Mouse (Mus musculus) kidney, postnatal 0 days (tissue): ENCODE data around the gene Tbx4. TPM values are rescaled to one million over a fixed set of nuclear protein-coding genes. Genes with fewer than 3 reads are reported as not detected.
A peak's percentile ranks its signal among the peaks of the same experiment; 100 is the strongest.

Experiments
- ATAC-seq: fragments of 200-750 bp; cut with Nextera tagmentation; replicated peaks from 2 replicates; pipeline ENCODE4 v1.8.0; 2017; ENCODE audit warnings: low read depth, moderate number of reproducible peaks, moderate TSS enrichment, moderate library complexity; ENCODE audit not compliant: low FRiP score
- DNase-seq: peaks from one replicate; pipeline ENCODE4 v3.0.0-alpha.2; 2016; ENCODE audit warnings: low spot score
- H3K27ac ChIP-seq: fragments of 300-500 bp; sonication (generic); 2 replicates; pipeline ENCODE4 v1.5.1; 2014; ENCODE audit warnings: mild to moderate bottlenecking
- H3K27me3 ChIP-seq: fragments of 300-500 bp; sonication (generic); 2 replicates; pipeline ENCODE4 v1.6.1; 2014; ENCODE audit warnings: low read length, mixed read lengths; ENCODE audit not compliant: insufficient read depth
- H3K36me3 ChIP-seq: fragments of 300-500 bp; sonication (generic); 2 replicates; pipeline ENCODE4 v1.6.1; 2014; ENCODE audit warnings: low read length, mixed read lengths; ENCODE audit not compliant: insufficient read depth
- H3K4me1 ChIP-seq: fragments of 300-500 bp; sonication (generic); replicated peaks from 2 replicates; pipeline ENCODE4 v1.6.1; 2014; ENCODE audit warnings: antibody characterized with exemption, low read length, mixed read lengths; ENCODE audit not compliant: insufficient read depth
- H3K4me2 ChIP-seq: fragments of 300-500 bp; sonication (generic); 2 replicates; pipeline ENCODE4 v1.6.1; 2014; ENCODE audit warnings: mild to moderate bottlenecking, low read length, moderate library complexity, mixed read lengths
- H3K4me3 ChIP-seq: fragments of 300-500 bp; sonication (generic); replicated peaks from 2 replicates; pipeline ENCODE4 v1.5.1; 2014; ENCODE audit warnings: low read depth, low read length
- H3K9ac ChIP-seq: fragments of 300-500 bp; sonication (generic); 2 replicates; pipeline ENCODE4 v1.6.1; 2014; ENCODE audit warnings: low read depth, low read length
- H3K9me3 ChIP-seq: fragments of 300-500 bp; sonication (generic); replicated peaks from 2 replicates; pipeline ENCODE4 v1.6.1; 2016; ENCODE audit warnings: low read length, inconsistent platforms, mixed read lengths
- CTCF ChIP-seq: IDR thresholded peaks from 2 replicates; pipeline ENCODE4 v1.5.1; 2016; ENCODE audit warnings: antibody characterized with exemption, low read depth, mild to moderate bottlenecking, moderate library complexity
- WGBS: fragments of 180-500 bp; shearing (Covaris S2); extraction: QIAGEN DNeasy Blood & Tissue Kit; methylation state at CpG from one replicate; pipeline ENCODE4 v1.1.7; 2014; 5-methylcytosine and 5-hydroxymethylcytosine counted together
- polyA plus RNA-seq: library from polyadenylated mRNA; unstranded; fragments of >200 nt; fragmentation: Nextera tagmentation; extraction: Ambion mirVana; gene quantifications from 2 replicates; pipeline ENCODE4 v1.2.1, GENCODE M21; 2015

The Tbx4 gene
- polyA plus RNA-seq, 1 experiment from 2014 or later: 0.07 TPM

- H3K27me3 ChIP-seq: peaks cover 84% of the 10 kb centered on the region
- 18% methylated on average over 3 of the region's 3 CpGs for WGBS
- ATAC-seq (no peak), DNase-seq (no peak)
- H3K27ac ChIP-seq: no peak overlapping the region
- no peak overlapping the region for H3K4me3 ChIP-seq
- no peak overlapping the region for H3K4me2 ChIP-seq
- no peak for TF ChIP-seq CTCF
- H3K36me3 ChIP-seq: no peaks in the 10 kb centered on the region
- no peaks in the 10 kb centered on the region for H3K4me1 ChIP-seq
- no peaks in the 10 kb centered on the region for H3K9me3 ChIP-seq
- no peak overlapping the region for H3K9ac ChIP-seq
Observed at GRCm38 (mm10) chr11:85894136-85894530, 7.9 kb downstream of the Tbx4 start.

GRCm38 (mm10) chr11:85894731-85895545 lies 8.7 kb downstream of the Tbx4 start:
- Histone ChIP-seq H3K9ac (peak overlapping the region; percentile 27; the same call in 1 of the 2 replicates), H3K4me2 (peak overlapping the region; percentile 47), H3K4me1 (no peaks in the 10 kb centered on the region), H3K4me3 (peak overlapping the region; percentile 25), H3K9me3 (no peaks in the 10 kb centered on the region), H3K27ac (no peak overlapping the region), H3K27me3 (peaks cover 81% of the 10 kb centered on the region), H3K36me3 (no peaks in the 10 kb centered on the region)
- 4% methylated on average over 43 of the region's 43 CpGs for WGBS
- no peak for TF ChIP-seq CTCF
- peak; percentile 48 for DNase-seq
- ATAC-seq: no peak

DNA sequence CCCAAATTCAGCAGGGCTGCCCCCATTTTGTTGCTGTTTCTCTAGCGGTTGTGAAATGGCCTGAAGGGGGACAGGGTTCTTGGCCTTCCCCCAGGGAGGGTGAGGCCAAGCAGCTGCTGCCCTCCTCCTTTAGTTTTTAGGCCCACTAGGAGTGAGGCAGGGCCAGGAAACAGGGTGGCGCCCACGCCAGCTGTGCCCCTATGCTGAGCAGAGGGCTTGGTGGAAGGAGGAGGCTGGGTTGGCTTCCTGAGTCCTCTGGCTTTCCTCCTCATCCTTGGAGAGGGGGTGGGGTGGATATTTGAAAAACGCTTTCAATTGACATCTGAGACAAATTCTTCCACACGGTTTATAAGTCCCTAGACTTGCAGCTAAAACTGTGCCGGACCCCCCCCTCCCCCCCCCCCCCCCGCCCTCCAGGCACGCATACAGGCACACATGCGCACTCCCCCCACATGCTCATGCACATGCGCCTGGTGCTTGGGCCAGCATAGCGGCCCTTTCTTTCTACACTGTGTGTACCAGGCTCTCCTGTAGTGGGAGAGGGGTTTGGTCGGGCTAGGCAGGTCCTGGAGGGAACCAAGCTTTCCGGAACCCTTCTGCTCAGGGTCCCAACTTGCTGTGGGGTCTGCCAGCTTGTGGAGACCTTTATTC lies 10.2 kb downstream of the Tbx4 start:
- ATAC-seq (no peak), DNase-seq (no peak)
- 40% methylated on average over 11 of the region's 13 CpGs for WGBS
- no peak for TF ChIP-seq CTCF
- Histone ChIP-seq H3K4me2 (no peak overlapping the region), H3K36me3 (no peaks in the 10 kb centered on the region), H3K27me3 (peaks cover 74% of the 10 kb centered on the region), H3K9me3 (no peaks in the 10 kb centered on the region), H3K4me1 (no peaks in the 10 kb centered on the region), H3K9ac (no peak overlapping the region), H3K4me3 (no peak overlapping the region), H3K27ac (no peak overlapping the region)

GRCm38 (mm10) chr11:85900291-85900690 lies 14.1 kb downstream of the Tbx4 start:
- H3K9ac ChIP-seq: no peak overlapping the region
- no peak overlapping the region for H3K4me3 ChIP-seq
- H3K36me3 ChIP-seq: no peaks in the 10 kb centered on the region
- H3K4me1 ChIP-seq: no peaks in the 10 kb centered on the region
- ATAC-seq: no peak
- H3K9me3 ChIP-seq: no peaks in the 10 kb centered on the region
- TF ChIP-seq CTCF: no peak
- no peak overlapping the region for H3K4me2 ChIP-seq
- no peak for DNase-seq
- H3K27ac ChIP-seq: no peak overlapping the region
- H3K27me3 ChIP-seq: peaks cover 44% of the 10 kb centered on the region

- Histone ChIP-seq H3K4me2 (no peak overlapping the region), H3K4me3 (no peak overlapping the region), H3K4me1 (0 out of 2 replicates have a peak, but pooled peaks cover 3% of the 10 kb centered on the region), H3K36me3 (no peaks in the 10 kb centered on the region), H3K27ac (no peak overlapping the region), H3K9ac (no peak overlapping the region), H3K27me3 (peaks cover 4% of the 10 kb centered on the region; the same call in 1 of the 2 replicates), H3K9me3 (no peaks in the 10 kb centered on the region)
- 69% methylated on average over 4 of the region's 4 CpGs for WGBS
- ATAC-seq (no peak), DNase-seq (no peak)
- no peak for TF ChIP-seq CTCF
Observed at GRCm38 (mm10) chr11:85909514-85909913, 23.3 kb downstream of the Tbx4 start.

DNA sequence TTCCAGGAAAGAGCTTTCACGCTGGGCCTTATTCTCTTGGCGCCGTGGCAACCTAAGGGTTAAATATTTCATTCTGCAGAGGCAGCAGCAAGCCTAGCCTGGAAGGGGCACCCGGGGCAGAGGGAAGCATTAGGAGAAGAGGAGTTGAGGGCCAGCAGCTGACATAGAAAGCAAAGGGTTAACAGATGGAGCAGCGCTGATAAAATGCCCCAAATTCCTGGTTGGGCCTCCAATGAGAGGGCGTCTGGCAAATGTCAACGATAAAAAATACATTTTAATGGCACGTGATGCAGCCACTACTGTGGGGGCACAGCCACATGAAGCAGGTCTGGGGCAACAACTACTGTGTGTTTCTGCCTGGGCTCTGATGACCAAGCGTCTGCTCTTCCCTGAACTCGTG lies 23.9 kb downstream of the Tbx4 start:
- Histone ChIP-seq H3K36me3 (no peaks in the 10 kb centered on the region), H3K9me3 (no peaks in the 10 kb centered on the region), H3K4me1 (0 out of 2 replicates have a peak, but pooled peaks cover 3% of the 10 kb centered on the region), H3K27me3 (peaks cover 2% of the 10 kb centered on the region; the same call in 1 of the 2 replicates), H3K9ac (no peak overlapping the region), H3K27ac (no peak overlapping the region), H3K4me3 (no peak overlapping the region), H3K4me2 (no peak overlapping the region)
- WGBS: 39% methylated on average over 10 of the region's 10 CpGs
- TF ChIP-seq CTCF: no peak
- ATAC-seq (no peak), DNase-seq (no peak)
